Mouse (Mus musculus) frontal cortex, postnatal 36 days (tissue): ENCODE results near the gene Gimap9.

Source experiments
- DNase-seq, 2 experiments: peaks; one replicate each; pipeline ENCODE4 v3.0.0; 2022; ENCODE audit warnings: low spot score in 2 of 2

The Gimap9 gene

DNA sequence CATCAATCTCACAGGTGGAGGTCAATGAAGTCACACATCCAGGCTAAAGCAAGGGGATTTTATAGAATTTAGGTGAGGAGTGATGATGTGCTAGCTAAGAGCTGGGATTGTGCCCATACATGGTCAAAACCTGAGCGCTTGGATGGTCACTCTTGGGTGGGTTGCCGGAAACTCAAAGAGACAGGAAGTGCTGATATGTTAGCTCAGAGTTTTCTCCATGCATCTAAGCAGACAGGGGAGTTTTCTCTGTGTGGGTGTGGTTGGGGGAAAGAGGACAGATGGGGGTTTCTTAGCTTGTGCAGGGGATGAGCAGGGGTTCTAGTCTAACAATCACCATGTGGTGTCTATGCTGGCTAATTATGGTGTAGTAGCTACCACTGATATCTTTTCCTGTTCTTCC is 13.4 kb downstream of the Gimap9 start:
- no peak for DNase-seq

DNA sequence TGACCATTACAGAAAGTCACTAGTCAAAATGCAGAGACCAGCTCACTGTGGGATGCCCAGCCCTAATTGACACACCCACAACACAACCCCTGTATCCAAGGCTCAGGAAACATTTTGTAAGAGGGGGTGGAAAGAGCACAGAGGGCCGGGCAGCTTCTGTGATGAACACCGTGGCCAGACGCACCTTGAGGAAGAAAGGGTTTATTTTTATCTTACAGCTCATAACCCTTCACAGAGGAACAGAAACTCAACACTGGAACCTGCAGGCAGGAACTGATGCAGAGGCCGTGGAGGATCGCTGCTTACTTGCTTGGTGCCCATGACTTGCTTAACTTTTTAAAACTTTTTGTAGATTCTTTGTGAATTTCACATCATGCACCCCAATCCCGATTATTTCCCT is 17.0 kb downstream of the Gimap9 start:
- DNase-seq: no peak

DNA sequence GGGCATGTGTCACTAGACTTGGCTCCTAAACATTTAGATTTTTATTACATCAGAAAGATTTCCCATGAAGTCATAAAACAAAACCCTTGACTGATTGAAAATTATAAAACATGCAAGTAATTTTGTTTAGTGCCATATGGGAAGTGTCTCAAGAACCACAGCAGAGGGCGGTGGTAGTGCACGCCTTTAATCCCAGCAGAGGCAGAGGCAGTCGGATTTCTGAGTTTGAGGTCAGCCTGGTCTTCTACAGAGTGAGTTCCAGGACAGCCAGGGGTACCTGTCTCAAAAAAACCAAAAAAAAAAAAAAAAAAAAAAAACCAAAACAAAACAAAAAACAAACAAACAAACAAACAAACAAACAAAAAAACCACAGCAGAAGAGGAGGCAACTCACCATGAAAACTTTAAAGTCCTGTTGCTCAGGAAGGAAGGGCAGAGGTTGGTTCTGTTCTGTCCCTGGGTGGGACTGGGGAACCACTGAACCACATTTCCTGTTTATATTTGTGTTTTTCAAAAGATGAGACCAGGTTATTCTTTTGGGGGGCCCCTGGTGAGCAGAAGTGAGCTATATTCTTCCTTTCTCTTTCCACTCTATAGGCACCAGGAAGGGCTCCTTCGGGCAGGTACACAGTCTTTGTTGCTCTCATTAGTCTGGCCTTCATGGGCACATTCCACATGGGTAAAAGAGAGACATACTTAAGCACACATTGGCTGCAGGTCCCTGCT is 21.1 kb downstream of the Gimap9 start:
- DNase-seq: no peak

DNA sequence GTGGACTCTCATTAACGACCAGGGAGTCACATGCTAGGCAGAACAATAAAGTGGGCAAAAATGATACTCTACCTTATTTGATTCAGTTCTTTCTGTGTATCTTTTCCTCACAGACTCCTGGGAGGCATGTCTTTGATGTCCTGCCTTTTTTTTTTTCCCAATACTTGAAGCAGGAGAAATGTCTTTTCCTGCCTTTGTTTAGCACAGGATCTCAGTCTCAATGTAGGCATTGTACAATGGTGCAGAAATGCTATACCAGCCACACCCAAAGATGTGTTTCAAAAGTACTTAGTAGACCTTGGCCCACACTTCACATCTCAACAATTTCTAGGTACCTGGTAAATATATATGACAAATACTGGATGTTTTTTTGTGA is 21.6 kb downstream of the Gimap9 start:
- no peak for DNase-seq

DNA sequence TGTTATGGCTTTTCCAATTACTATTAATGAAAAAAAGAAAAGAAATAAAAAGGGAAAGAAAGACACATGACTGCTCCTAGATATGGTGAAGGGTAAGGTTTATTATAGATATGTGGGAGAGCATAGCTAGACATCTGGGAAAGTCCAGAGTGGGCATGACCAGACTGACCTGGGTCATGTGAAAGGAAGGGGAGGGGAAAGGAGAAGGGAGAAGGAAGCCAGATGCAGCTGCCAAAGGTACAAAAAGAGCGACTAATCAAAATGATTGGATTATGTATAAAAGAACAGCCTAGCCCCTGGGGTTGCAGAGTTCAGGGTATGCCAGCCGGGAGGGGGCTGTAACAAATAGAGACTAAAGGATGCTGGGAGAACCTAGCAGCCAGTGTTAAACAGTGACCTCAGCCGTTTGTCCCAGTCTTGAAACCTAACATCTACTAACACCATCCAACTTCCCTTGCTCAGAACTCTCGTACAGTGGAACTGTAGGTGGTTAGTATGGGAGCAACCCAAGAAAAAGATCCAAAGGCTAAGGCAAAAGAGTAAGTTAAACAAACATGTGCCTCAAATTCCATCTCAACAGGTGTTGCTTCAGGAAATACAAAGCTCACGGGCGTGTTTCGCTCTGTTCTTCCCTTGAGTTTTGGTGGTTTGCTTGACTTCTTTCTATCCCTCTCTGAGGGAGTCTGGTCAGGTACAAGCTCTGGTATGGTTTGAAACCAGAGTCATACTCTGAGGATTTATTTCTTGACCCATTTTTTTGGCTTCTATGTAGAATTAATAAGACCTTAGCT is 22.3 kb downstream of the Gimap9 start:
- no peak for DNase-seq

DNA sequence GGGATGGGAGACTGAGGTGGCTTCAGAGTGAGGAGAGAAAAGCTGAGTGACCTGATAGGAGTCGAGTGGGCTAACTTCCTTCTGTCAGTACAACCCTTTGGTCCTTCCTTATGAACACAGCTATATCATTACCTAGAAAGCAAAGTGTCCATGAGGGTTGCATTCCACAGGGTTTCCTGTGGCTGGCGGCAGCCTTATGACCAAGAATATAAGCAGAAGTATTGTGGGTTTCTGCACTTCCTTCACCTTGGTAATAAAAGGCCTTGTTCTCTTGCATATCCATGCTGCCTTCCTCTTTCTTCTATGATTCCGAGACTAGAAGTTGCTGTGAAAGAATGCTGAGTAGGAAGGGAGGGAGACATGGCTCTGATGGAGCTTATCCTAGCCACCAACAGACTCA is 23.0 kb downstream of the Gimap9 start:
- no peak for DNase-seq

DNA sequence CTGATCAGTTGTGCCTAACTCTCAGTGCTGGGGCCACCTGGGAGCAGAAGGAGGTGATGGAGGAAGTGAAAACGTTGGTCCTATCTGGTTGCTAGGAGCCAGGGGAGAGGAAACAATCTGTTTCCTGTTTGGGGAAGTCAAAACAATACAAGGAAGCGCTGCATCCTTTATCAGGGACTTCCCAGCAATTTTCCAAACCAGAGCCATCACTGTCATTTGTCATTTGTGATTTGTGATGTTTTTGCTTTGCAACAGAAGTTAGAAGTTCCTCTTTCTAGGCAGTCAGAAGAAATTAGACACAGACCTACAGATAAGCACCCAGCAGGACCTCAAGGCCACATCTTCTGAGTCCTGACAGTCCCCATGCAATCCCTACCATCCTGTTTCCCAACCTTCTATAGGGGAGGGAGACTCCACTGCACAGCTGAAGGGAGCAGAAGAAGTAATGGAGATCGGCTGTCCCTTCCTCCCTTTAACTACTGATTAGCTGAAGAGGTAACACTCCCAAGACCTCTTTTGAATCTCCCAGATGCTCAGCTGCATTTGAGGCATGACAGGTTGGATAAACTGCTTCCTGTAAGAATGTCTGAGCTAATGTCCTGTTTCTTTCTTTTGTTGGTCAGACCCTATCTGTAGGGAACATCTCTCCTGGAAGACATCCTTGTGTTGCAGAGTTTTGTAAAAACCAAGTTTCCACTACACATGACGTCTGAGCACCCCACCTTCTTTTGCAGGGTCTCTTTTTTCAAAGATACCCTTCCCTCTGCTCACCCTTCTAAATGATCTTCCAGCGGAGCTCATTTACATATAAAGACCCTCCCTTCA is 24.5 kb downstream of the Gimap9 start:
- DNase-seq: no peak

DNA sequence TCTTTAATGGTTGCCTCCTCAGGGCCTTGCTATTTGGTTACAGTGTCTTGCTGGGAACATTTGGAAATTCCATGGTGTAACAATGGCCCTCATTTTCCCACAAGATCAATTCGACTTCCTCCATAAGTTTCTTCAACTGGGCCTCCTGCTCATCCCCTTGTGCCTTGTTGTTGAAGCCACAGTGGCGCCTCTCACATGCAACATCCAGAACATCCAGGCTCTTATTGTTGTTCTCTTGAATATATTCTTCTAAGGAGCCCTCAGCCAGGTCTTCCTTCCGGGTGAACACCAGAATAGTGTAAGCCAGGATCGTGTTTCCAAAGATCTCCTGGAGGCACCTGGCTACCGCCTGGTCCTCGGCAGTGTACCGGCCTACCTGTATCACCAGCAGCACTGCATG is 26.2 kb downstream of the Gimap9 start:
- DNase-seq: no peak

DNA sequence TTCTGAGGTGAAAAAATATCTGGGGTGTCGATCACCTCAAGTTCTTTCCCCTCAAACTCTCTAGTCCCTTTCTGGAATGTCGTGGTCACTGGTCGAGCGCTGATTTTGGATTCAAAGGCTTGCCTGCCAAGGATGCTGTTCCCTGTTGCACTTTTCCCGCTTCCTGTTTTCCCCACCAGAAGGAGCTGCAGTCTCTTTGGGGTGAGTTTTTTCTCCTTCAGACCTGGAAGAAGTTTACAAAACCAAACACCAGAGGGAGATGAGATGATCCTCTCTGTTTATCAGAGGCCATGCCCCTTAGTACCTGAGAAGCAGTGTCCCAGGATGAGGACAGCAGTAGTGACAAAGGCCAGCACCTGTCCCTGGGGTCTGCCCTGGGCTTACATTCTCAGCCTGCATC is 26.7 kb downstream of the Gimap9 start:
- no peak for DNase-seq

DNA sequence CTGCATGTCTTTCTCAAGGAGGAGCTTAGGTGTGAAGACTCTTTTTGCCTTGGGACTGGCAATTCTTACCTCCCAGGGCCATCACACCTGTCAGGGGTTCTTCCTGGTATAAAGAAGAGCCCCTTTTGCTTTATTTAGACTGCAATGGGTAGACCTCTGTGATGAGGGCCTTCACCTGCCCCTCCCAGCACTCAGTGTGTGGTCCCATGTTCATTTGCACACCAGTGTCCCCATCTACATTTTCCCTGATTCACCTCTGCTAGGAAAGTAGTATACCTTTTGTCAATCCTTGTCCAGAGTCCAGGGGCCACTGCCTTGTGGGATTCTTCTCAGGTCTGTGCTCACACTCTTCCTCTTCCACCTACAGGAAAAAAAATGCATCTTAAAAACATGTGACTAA is 28.2 kb downstream of the Gimap9 start:
- no peak for DNase-seq

DNA sequence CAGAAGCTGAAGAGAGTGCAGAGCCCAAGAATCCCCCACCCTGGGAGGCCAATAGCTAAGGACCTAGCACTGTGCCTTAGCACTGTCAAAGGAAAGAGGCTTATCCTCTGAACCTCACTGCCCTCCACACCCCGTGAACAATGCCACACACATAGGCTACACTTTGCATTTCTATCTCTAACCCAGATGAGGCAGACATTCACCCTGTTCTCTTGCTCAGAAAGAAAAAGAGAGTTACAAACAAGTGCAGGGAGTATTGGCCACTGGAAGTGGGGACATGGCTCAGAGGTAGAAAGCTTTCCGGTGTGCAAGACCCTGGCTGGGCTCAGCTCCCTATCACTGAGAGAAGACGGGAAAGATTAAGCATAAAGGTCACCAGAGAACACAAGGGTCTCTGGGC is 30.2 kb downstream of the Gimap9 start:
- no peak for DNase-seq

DNA sequence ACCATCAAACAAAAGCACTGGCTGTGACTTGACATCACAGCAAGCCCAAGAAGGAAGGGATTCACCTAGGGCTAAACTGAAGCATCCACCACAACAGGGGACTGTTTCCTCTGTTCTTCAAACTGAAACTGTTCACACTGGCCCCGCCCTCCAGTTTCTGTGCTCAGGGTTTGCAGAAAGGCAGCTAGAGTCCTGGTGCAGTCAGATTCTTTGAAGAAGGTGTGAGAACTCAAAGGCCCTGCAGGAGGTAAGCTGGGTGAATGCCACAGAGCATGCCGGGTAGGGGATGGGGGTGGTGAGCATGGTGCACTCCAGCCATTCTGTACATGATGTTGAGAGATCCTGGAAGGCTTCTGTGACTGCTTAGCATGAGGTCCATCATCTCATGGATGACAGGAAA is 42.5 kb downstream of the Gimap9 start, which contains the start of the genes Gm28053 and Gimap7:
Gene Gm28053, plus strand, starts transcription at position 153 of the 400 bp plus-strand sequence.
Gene Gimap7, plus strand, starts transcription at position 167 of the 400 bp plus-strand sequence.
- no peak for DNase-seq

DNA sequence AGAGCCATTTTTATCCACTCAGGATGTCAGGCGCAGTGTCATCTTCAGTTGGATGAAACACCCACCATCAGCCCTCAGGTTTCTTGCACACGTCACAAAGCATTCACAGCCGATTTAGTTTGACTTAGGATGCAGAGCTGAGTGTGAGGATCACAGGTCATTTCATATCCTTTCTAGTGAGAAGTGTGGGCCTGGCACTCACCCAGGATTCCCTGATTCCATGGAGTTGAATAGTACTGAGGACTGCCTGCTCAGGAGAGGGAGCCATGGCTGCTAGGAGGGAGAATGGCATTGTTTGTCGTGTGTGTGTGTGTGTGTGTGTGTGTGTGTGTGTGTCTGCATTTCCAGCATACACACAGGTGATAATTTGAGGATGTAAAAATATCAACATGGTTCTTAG is 44.4 kb downstream of the Gimap9 start:
- no peak for DNase-seq

DNA sequence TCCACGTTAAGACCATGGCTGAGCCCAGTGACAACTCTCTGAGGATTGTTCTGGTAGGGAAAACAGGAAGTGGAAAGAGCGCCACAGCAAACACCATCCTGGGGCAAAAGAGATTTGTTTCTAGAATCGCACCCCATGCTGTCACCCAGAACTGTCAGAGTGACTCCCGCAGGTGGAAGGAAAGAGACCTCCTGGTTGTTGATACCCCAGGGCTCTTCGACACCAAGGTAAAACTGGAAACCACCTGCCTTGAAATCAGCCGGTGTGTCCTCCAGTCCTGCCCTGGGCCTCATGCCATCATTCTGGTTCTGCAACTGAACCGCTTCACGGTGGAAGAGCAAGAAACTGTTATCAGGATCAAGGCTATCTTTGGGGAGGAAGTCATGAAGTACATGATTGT is 47.5 kb downstream of the Gimap9 start:
- DNase-seq: no peak

DNA sequence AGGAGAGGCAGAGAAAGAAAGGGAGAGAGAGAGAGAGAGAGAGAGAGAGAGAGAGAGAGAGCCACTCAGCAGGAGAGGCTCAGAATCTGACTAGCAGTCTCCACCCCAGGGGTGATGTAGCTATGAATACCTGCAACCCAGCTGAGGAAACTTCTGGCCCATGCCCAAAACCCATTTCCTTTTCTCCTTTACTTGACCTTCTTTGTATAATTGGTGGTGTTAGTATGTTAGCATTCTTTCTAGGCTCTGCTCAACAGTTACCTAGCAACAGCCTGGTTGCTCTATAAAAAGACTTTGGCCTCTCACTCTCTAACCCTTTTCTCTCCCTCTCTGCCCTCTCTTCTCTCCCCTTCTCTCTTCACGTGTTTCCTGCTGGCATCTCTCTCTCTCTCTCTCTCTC is 49.5 kb downstream of the Gimap9 start:
- peak in 1 of 2 experiments; percentile 42 for DNase-seq

DNA sequence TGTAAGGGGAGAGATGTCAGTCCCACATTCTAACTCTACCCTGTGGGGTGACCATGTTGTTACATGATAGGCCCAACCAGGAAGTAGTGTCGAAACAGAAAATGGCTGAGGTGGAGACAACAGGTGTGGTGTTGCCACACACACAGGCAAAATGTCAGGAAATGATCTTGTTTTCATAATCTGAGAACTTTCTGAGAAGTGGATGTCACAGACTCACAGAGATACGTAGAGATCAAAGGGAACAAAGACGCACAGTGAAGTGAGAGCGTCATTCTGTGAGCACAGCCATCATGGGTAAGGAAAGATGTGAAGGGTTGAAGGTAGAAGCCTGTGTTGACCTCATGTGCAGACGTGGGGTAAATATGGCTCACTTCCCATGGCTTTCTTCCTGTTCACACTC is 51.8 kb downstream of the Gimap9 start:
- no peak for DNase-seq
